Mouse (Mus musculus) liver, embryonic 14.5 days (tissue): ENCODE measurements around the gene Gm6899. TPM values are rescaled to one million over a fixed set of nuclear protein-coding genes. Genes with fewer than 3 reads are reported as not detected.

Experiments
- ATAC-seq: fragments of 200-750 bp; cut with Nextera tagmentation; 2 replicates; pipeline ENCODE4 v1.8.0; 2017; ENCODE audit warnings: moderate number of reproducible peaks, mild to moderate bottlenecking, moderate library complexity; ENCODE audit not compliant: insufficient read depth
- DNase-seq, 3 experiments: peaks; one replicate each; pipeline ENCODE4 v3.0.0-alpha.2; 2012 to 2013; ENCODE audit warnings: low read depth in 3 of 3, low spot score in 3 of 3
- H3K27ac ChIP-seq: fragments of 300-500 bp; sonication (generic); 2 replicates; pipeline ENCODE4 v1.5.1; 2014; ENCODE audit warnings: moderate library complexity, mild to moderate bottlenecking, control low read depth, inconsistent platforms
- H3K27me3 ChIP-seq: fragments of 300-500 bp; sonication (generic); 2 replicates; pipeline ENCODE4 v1.6.1; 2014; ENCODE audit warnings: mild to moderate bottlenecking, low read length, moderate library complexity; ENCODE audit not compliant: control insufficient read depth, insufficient read depth
- H3K36me3 ChIP-seq: fragments of 300-500 bp; sonication (generic); replicated peaks from 2 replicates; pipeline ENCODE4 v1.6.1; 2014; ENCODE audit warnings: low read depth; ENCODE audit not compliant: control insufficient read depth, insufficient read depth
- H3K4me1 ChIP-seq, 2 experiments: fragments of 200-500 bp in 1 of 2; fragments of 300-500 bp in 1 of 2; sonication (generic) in 1 of 2; replicated peaks; 2 replicates each; pipeline ENCODE4 v1.6.1; 2012 to 2014; ENCODE audit warnings: antibody characterized with exemption in 1 of 2, inconsistent platforms in 1 of 2, low read length in 1 of 2; ENCODE audit not compliant: control insufficient read depth in 2 of 2, insufficient read depth in 2 of 2
- H3K4me2 ChIP-seq: fragments of 300-500 bp; sonication (generic); 2 replicates; pipeline ENCODE4 v1.6.1; 2014; ENCODE audit warnings: low read depth, mild to moderate bottlenecking, control low read depth, moderate library complexity
- H3K4me3 ChIP-seq, 2 experiments: fragments of 200-500 bp in 1 of 2; fragments of 300-500 bp in 1 of 2; sonication (generic) in 1 of 2; 2 replicates each; pipeline ENCODE4 v1.5.1; 2012 to 2014; ENCODE audit warnings: low read depth in 2 of 2, low read length in 2 of 2, mild to moderate bottlenecking in 2 of 2, control low read depth in 1 of 2, inconsistent platforms in 1 of 2, moderate library complexity in 1 of 2; ENCODE audit not compliant: insufficient read depth in 1 of 2
- H3K9ac ChIP-seq: fragments of 300-500 bp; sonication (generic); replicated peaks from 2 replicates; pipeline ENCODE4 v1.6.1; 2014; ENCODE audit warnings: mild to moderate bottlenecking, control low read depth, moderate library complexity
- H3K9me3 ChIP-seq: fragments of 300-500 bp; sonication (generic); 2 replicates; pipeline ENCODE4 v1.6.1; 2016; ENCODE audit warnings: low read length, mixed read lengths; ENCODE audit not compliant: control insufficient read depth
- CTCF ChIP-seq: IDR thresholded peaks from 2 replicates; pipeline ENCODE4 v1.5.1; 2016; ENCODE audit warnings: antibody characterized with exemption, low read depth, control low read depth
- EP300 ChIP-seq: IDR thresholded peaks from 2 replicates; pipeline ENCODE4 v1.6.1; 2016; ENCODE audit warnings: antibody characterized with exemption, low read depth
- WGBS: fragments of 180-500 bp; shearing (Covaris S2); extraction: QIAGEN DNeasy Blood & Tissue Kit; methylation state at CpG from one replicate; pipeline ENCODE4 v1.1.7; 2014; ENCODE audit not compliant: insufficient replicate concordance; 5-methylcytosine and 5-hydroxymethylcytosine counted together
- polyA plus RNA-seq, 2 experiments: library from polyadenylated mRNA; depleted of rRNA in 1 of 2; stranded (reverse) in 1 of 2; unstranded in 1 of 2; fragments of >200 nt; fragmentation: Nextera tagmentation in 1 of 2; extraction: Ambion mirVana in 1 of 2; gene quantifications; 2 replicates each; pipeline versions ENCODE4 v1.2.1 to v1.2.3; 2012 to 2014

The Gm6899 gene
- polyA plus RNA-seq, 2 experiments, result not detected

DNA sequence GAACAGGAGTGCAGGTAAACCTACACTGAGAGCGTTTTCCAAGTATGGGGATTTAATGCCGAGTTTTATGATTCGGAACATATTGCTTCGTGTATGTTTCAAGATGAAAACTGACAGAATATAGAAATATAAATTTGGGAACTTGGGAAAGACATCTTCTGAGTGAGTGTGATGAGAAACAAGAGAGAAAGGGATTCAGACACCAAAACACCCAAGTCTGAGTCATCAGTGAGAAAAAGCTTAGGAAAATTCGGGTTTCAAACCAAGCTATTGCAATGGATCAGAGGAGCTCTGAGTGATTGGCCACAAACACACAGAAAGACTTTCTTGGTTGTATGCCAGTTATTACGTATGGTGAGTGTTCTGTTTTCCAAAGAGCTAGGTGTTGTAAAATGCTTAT, 4.7 kb downstream of the Gm6899 start:
- Histone ChIP-seq H3K9me3 (no peaks in the 10 kb centered on the region), H3K4me1 (peaks cover 41 to 52% of the 10 kb centered on the region in 2 experiments), H3K27ac (peak overlapping the region; percentile 58), H3K36me3 (no peaks in the 10 kb centered on the region), H3K4me2 (peak overlapping the region; percentile 31; the same call in 1 of the 2 replicates), H3K27me3 (no peaks in the 10 kb centered on the region), H3K9ac (no peak overlapping the region), H3K4me3 (no peak overlapping the region)
- TF ChIP-seq CTCF (no peak), EP300 (no peak)
- no peak for DNase-seq
- no peak for ATAC-seq
- WGBS, result 75% methylated on average over 6 of the region's 6 CpGs

DNA sequence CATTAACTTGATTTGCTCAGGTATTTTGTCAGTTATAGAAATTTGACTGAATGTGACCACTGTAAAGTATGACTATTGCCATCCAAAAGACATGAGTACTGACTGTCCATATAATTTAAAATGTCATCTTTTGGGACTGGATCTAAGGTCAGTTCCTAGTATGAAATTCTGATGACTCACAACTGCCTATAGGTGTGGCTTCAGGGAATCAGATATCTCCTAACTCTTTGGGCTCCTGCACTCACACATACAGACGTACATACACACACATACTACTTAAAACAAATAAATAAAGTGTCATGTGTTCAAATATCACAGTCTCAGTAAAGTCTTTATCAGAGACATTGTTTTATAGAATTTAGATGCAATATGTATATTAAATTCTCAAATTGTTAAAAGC, 5.8 kb downstream of the Gm6899 start:
- no peaks in the 10 kb centered on the region for H3K27me3 ChIP-seq
- H3K9ac ChIP-seq, result no peak overlapping the region
- ATAC-seq, result peak; percentile 78
- peaks cover 41 to 50% of the 10 kb centered on the region in 2 experiments for H3K4me1 ChIP-seq
- peak overlapping the region; percentile 48 for H3K4me2 ChIP-seq
- TF ChIP-seq CTCF (no peak), EP300 (no peak)
- H3K27ac ChIP-seq, result peak overlapping the region; percentile 70
- no peaks in the 10 kb centered on the region for H3K9me3 ChIP-seq
- peak; percentile 42 to 59 (median 46) for DNase-seq
- 18% methylated on average over 1 of the region's 1 CpGs for WGBS
- no peaks in the 10 kb centered on the region for H3K36me3 ChIP-seq
- H3K4me3 ChIP-seq, result no peak overlapping the region

DNA sequence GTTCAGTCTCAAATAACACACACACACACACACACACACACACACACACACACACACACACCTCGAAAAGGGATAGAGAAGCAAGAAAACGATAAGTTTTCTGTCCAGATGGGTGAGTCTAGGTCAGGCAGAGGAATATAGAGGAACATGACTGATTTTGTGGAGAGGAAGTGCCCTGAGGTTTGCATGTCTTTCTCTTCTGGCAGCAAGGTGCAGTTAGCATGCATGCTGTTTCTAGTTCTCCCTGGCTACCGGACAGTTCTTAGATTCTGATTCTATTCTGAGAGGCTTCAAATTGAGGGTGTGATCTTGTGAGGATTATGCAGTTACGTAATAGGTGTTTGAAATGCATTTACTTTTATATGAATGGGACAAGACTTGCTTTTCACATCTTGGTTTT, 7.7 kb downstream of the Gm6899 start:
- H3K27ac ChIP-seq, result no peak overlapping the region
- H3K36me3 ChIP-seq, result no peaks in the 10 kb centered on the region
- peaks cover 34 to 39% of the 10 kb centered on the region in 2 experiments for H3K4me1 ChIP-seq
- no peaks in the 10 kb centered on the region for H3K27me3 ChIP-seq
- no peak overlapping the region for H3K4me2 ChIP-seq
- H3K9me3 ChIP-seq, result no peaks in the 10 kb centered on the region
- ATAC-seq, result no peak
- DNase-seq, result no peak
- H3K4me3 ChIP-seq, result no peak overlapping the region
- TF ChIP-seq CTCF (no peak), EP300 (no peak)
- 46% methylated on average over 4 of the region's 4 CpGs for WGBS
- no peak overlapping the region for H3K9ac ChIP-seq

DNA sequence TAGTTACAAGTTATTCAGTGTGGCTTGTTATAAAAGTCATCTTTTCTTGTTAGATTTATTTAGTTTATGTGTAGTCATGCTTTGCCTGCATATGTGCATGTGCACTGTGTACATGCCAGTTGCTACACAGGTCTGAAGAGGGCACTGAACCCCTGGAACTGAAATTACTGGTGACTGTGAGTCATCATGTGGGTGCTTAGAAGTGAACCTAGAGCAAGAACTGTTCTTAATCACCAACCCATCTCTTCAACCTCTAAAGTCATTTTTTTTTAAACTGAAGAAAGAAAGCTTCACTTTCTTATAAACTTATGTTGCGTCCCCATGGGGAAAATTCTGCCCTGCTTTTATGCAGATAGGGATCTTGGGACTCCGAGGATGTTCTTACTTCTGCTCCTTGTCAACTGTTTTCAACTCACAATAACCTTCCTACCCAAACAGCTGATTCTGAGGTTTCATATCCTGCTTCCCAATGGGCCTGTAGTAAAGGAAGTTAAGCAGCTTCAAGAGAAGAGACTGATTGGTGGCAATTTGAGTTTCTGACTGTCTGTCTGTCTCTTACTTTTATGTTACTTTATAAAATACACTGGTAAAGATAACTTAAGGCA, 8.6 kb downstream of the Gm6899 start:
- WGBS, result 65% methylated on average over 2 of the region's 2 CpGs
- ATAC-seq (no peak), DNase-seq (no peak)
- peaks cover 32 to 33% of the 10 kb centered on the region in 2 experiments for H3K4me1 ChIP-seq
- H3K9me3 ChIP-seq, result no peaks in the 10 kb centered on the region
- H3K9ac ChIP-seq, result no peak overlapping the region
- H3K4me3 ChIP-seq, result no peak overlapping the region
- TF ChIP-seq CTCF, result no peak
- no peak for TF ChIP-seq EP300
- no peak overlapping the region for H3K4me2 ChIP-seq
- H3K27me3 ChIP-seq, result no peaks in the 10 kb centered on the region
- H3K36me3 ChIP-seq, result no peaks in the 10 kb centered on the region
- H3K27ac ChIP-seq, result no peak overlapping the region

DNA sequence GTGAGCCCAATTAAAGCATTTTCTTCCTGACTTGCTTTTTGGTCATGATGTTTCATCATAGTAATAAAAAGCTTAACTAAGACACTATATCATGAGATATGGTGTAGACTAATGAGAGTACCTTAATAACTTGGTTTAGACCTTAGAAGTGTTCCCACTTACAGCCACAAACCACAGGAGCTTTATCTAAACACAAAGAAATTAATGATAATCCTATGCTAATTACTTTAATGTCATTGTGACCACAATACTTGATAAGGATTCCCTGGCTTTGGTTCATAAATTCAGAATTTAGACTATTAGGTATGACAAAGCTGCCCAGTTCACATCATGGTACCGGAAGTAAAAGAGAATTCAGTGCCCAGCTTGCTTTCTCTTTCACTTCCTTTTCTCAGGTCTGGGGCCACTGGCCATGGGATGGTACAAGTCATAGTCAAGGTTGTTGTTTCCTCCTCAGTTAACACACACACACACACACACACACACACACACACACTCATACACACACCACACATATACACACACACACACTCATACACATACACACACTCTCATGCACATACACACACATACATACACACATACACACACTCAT, 11.1 kb downstream of the Gm6899 start:
- H3K9me3 ChIP-seq, result no peaks in the 10 kb centered on the region
- no peaks in the 10 kb centered on the region for H3K36me3 ChIP-seq
- no peak for TF ChIP-seq EP300
- TF ChIP-seq CTCF, result no peak
- peak; percentile 27; the same call in 1 of the 2 replicates for ATAC-seq
- DNase-seq, result no peak
- H3K4me2 ChIP-seq, result no peak overlapping the region
- no peak overlapping the region for H3K27ac ChIP-seq
- H3K27me3 ChIP-seq, result no peaks in the 10 kb centered on the region
- no peak overlapping the region for H3K4me3 ChIP-seq
- WGBS, result 93% methylated on average over 1 of the region's 1 CpGs
- H3K4me1 ChIP-seq, result peaks cover 10 to 12% of the 10 kb centered on the region in 2 experiments
- no peak overlapping the region for H3K9ac ChIP-seq
